Mouse (Mus musculus) brain, embryonic 14.5 days (tissue): ENCODE results near the gene Cdyl.
A peak's percentile ranks its signal among the peaks of the same experiment; 100 is the strongest.

ENCODE experiments used
- CTCF ChIP-seq: fragments of 200-500 bp; IDR thresholded peaks from 2 replicates; pipeline ENCODE4 v1.5.1; 2012; ENCODE audit warnings: inconsistent platforms, mild to moderate bottlenecking, moderate library complexity, borderline replicate concordance; ENCODE audit not compliant: insufficient read depth, insufficient read length; ENCODE audit errors: extremely low read depth
- POLR2A ChIP-seq: fragments of 200-500 bp; IDR thresholded peaks from 2 replicates; pipeline ENCODE4 v1.6.1; 2012; ENCODE audit warnings: mild to moderate bottlenecking, inconsistent platforms, borderline replicate concordance; ENCODE audit not compliant: poor library complexity, insufficient read depth, insufficient read length, severe bottlenecking; ENCODE audit errors: extremely low read depth

- TF ChIP-seq CTCF (peak; percentile 65; the same call in 1 of the 2 replicates), POLR2A (no peak)
Measured at GRCm38 (mm10) chr13:35782949-35783348, 123.3 kb downstream of the Cdyl start.
